Mouse (Mus musculus) forebrain, embryonic 14.5 days (tissue): ENCODE measurements around the gene Hoxd4. TPM values are rescaled to one million over a fixed set of nuclear protein-coding genes. Genes with fewer than 3 reads are reported as not detected.

Experiments
- ATAC-seq: fragments of 200-750 bp; cut with Nextera tagmentation; 2 replicates; pipeline ENCODE4 v1.8.0; 2017; ENCODE audit warnings: mild to moderate bottlenecking, moderate library complexity
- DNase-seq: peaks from one replicate; pipeline ENCODE4 v3.0.0-alpha.2; 2015; ENCODE audit warnings: low spot score
- H3K27ac ChIP-seq: fragments of 300-500 bp; sonication (generic); 2 replicates; pipeline ENCODE4 v1.5.1; 2014; ENCODE audit warnings: low read depth, mild to moderate bottlenecking, control low read depth, low read length, moderate library complexity
- H3K27me3 ChIP-seq: fragments of 300-500 bp; sonication (generic); replicated peaks from 2 replicates; pipeline ENCODE4 v1.6.1; 2014; ENCODE audit warnings: low read length, control low read depth, mixed read lengths; ENCODE audit not compliant: control insufficient read depth, insufficient read depth
- H3K36me3 ChIP-seq: fragments of 300-500 bp; sonication (generic); 2 replicates; pipeline ENCODE4 v1.6.1; 2014; ENCODE audit warnings: low read length, control low read depth; ENCODE audit not compliant: control insufficient read depth, insufficient read depth
- H3K4me1 ChIP-seq: fragments of 300-500 bp; sonication (generic); 2 replicates; pipeline ENCODE4 v1.6.1; 2014; ENCODE audit warnings: antibody characterized with exemption, low read length, control low read depth; ENCODE audit not compliant: control insufficient read depth, insufficient read depth
- H3K4me2 ChIP-seq: fragments of 300-500 bp; sonication (generic); 2 replicates; pipeline ENCODE4 v1.6.1; 2014; ENCODE audit warnings: mild to moderate bottlenecking, control low read depth, low read length
- H3K4me3 ChIP-seq: fragments of 300-500 bp; sonication (generic); 2 replicates; pipeline ENCODE4 v1.5.1; 2014; ENCODE audit warnings: low read depth, low read length, control low read depth
- H3K9ac ChIP-seq: fragments of 300-500 bp; sonication (generic); 2 replicates; pipeline ENCODE4 v1.6.1; 2014; ENCODE audit warnings: mild to moderate bottlenecking, low read length, control low read depth, moderate library complexity
- H3K9me3 ChIP-seq: fragments of 300-500 bp; sonication (generic); replicated peaks from 2 replicates; pipeline ENCODE4 v1.6.1; 2016; ENCODE audit warnings: low read length, control low read depth, mixed read lengths; ENCODE audit not compliant: control insufficient read depth
- WGBS: fragments of 180-500 bp; shearing (Covaris S2); extraction: QIAGEN DNeasy Blood & Tissue Kit; methylation state at CpG from one replicate; pipeline ENCODE4 v1.1.7; 2014; 5-methylcytosine and 5-hydroxymethylcytosine counted together
- polyA plus RNA-seq: library from polyadenylated mRNA; unstranded; fragments of >200 nt; fragmentation: Nextera tagmentation; extraction: Ambion mirVana; gene quantifications from 2 replicates; pipeline ENCODE4 v1.2.1, GENCODE M21; 2014

Hoxd4 gene
- polyA plus RNA-seq, 1 experiment from 2014 or later, result not detected

GRCm38 (mm10) chr2:74676376-74677052 is 35.2 kb upstream of the Hoxd4 start:
- Histone ChIP-seq H3K27me3 (peaks cover 100% of the 10 kb centered on the region), H3K4me2 (no peak overlapping the region), H3K9ac (no peak overlapping the region), H3K9me3 (no peaks in the 10 kb centered on the region), H3K36me3 (no peaks in the 10 kb centered on the region), H3K27ac (no peak overlapping the region), H3K4me1 (no peaks in the 10 kb centered on the region), H3K4me3 (no peak overlapping the region)
- 3% methylated on average over 9 of the region's 9 CpGs for WGBS
- no peak for ATAC-seq
- DNase-seq, result no peak

- Histone ChIP-seq H3K4me2 (no peak overlapping the region), H3K27me3 (peaks cover 100% of the 10 kb centered on the region), H3K9ac (no peak overlapping the region), H3K9me3 (no peaks in the 10 kb centered on the region), H3K27ac (no peak overlapping the region), H3K36me3 (no peaks in the 10 kb centered on the region), H3K4me3 (no peak overlapping the region), H3K4me1 (no peaks in the 10 kb centered on the region)
- ATAC-seq, result no peak
- no peak for DNase-seq
- 9% methylated on average over 2 of the region's 2 CpGs for WGBS
Observed at GRCm38 (mm10) chr2:74677106-74677505, 34.6 kb upstream of the Hoxd4 start.

GRCm38 (mm10) chr2:74678891-74679595 is 32.7 kb upstream of the Hoxd4 start, which contains the start of gene Hoxd11:
Gene Hoxd11, plus strand, starts transcription at chr2:74679557.
- Histone ChIP-seq H3K4me3 (no peak within 1 kb of the TSS), H3K9me3 (no peaks in the 10 kb centered on the region), H3K36me3 (no peaks in the 10 kb centered on the region), H3K27ac (no peak within 1 kb of the TSS), H3K4me1 (no peaks in the 10 kb centered on the region), H3K9ac (no peak within 1 kb of the TSS), H3K27me3 (peaks cover 100% of the 10 kb centered on the region), H3K4me2 (no peak within 1 kb of the TSS)
- no peak for DNase-seq
- ATAC-seq, result no peak
- WGBS, result 2% methylated on average over 15 of the region's 15 CpGs

DNA sequence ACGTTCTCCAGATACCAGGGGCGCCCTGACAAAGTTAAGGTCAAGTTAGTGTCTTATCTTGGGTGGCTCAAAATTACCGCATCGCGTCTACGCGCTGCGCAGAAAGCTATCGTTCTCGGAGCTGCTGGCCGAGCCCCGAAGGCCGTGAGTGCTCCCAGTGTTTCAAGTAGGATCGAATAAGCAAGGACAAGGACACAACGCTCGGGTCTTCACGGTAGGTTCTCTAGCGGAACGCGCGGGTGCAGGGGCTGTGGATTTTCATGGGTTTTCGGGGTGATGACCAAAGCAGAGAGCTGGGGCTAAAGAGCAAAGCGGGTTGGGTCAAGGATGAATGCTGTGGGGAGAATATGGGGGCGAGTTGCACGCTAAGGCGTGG is 32.1 kb upstream of the Hoxd4 start:
- DNase-seq (no peak), ATAC-seq (no peak)
- H3K9ac ChIP-seq, result no peak overlapping the region
- peaks cover 100% of the 10 kb centered on the region for H3K27me3 ChIP-seq
- no peaks in the 10 kb centered on the region for H3K9me3 ChIP-seq
- H3K4me3 ChIP-seq, result no peak overlapping the region
- 2% methylated on average over 24 of the region's 26 CpGs for WGBS
- H3K27ac ChIP-seq, result no peak overlapping the region
- H3K4me1 ChIP-seq, result no peaks in the 10 kb centered on the region
- H3K36me3 ChIP-seq, result no peaks in the 10 kb centered on the region
- no peak overlapping the region for H3K4me2 ChIP-seq

DNA sequence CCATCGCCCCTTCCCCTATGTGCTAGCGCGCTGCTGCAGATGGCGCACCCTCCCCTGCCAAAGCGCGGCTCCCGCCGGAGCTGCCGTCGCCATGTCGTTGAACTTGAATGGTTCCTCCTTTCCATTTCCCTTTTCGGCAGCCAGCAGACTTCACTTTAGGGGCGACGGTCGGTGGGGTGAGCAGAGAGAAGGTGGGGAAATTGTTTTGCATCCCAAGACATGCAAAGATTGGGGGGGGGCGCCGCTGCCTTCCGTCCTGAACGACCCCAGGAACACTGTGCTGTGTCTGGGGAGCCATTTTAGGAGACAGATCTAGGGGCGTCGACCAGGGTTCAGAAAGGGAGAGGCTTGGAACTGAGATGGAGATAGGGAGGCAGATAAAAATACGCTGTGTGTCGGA is 31.7 kb upstream of the Hoxd4 start:
- under 1% methylated on average over 22 of the region's 23 CpGs for WGBS
- no peak overlapping the region for H3K9ac ChIP-seq
- H3K4me3 ChIP-seq, result no peak overlapping the region
- ATAC-seq, result no peak
- no peaks in the 10 kb centered on the region for H3K36me3 ChIP-seq
- no peak overlapping the region for H3K27ac ChIP-seq
- H3K4me2 ChIP-seq, result no peak overlapping the region
- H3K27me3 ChIP-seq, result peaks cover 100% of the 10 kb centered on the region
- DNase-seq, result no peak
- H3K4me1 ChIP-seq, result no peaks in the 10 kb centered on the region
- H3K9me3 ChIP-seq, result no peaks in the 10 kb centered on the region

DNA sequence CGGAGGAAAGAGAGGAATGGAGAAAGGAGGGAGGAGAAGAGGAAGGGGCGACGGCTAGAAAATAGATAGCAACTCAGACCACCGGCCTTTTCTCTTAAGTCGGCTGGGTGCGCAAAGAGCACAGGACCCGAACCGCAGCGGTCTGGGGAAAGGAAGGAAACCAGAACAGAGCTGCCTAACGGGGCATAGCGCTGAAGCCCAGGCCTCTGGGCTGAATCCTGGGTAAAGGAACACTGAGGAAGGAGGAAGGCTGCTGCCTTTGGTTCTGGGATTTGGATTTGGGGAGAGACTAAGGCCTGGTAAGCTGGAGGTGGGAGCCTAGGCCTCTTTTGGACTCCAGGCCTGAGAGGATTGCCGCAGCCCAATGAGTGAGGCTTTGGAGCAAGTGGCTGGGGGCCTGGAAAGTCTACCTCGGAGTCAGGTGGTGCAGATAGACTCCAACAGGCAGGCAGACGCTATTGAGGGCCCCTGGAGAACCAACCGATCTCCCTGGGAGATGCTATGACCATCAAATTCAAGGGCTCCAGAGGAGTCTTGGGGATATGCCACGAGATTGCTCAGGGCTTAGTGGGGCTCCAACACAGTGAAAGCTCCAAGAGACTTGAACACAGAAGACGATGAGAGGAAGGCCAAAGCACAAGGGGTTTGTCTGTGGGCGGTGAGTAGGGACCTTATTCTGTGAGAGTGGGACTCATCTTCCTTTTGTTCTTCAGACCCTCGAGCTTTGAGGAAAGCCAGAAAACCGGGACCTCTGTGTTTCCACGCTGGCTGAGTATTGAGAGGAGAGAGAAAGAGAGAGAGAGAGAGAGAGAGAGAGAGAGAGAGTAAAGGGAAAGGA is 30.9 kb upstream of the Hoxd4 start:
- Histone ChIP-seq H3K9me3 (no peaks in the 10 kb centered on the region), H3K4me2 (no peak overlapping the region), H3K9ac (no peak overlapping the region), H3K4me1 (no peaks in the 10 kb centered on the region), H3K36me3 (no peaks in the 10 kb centered on the region), H3K27ac (no peak overlapping the region), H3K27me3 (peaks cover 99% of the 10 kb centered on the region), H3K4me3 (no peak overlapping the region)
- 1% methylated on average over 21 of the region's 21 CpGs for WGBS
- ATAC-seq (no peak), DNase-seq (no peak)

- DNase-seq (no peak), ATAC-seq (peak; percentile 32; the same call in 1 of the 2 replicates)
- Histone ChIP-seq H3K27ac (no peak overlapping the region), H3K9ac (no peak overlapping the region), H3K4me3 (no peak overlapping the region; the same call in 1 of the 2 replicates), H3K4me2 (no peak overlapping the region), H3K9me3 (no peaks in the 10 kb centered on the region), H3K4me1 (no peaks in the 10 kb centered on the region), H3K27me3 (peaks cover 94% of the 10 kb centered on the region), H3K36me3 (no peaks in the 10 kb centered on the region)
- WGBS, result under 1% methylated on average over 76 of the region's 78 CpGs
Observed at GRCm38 (mm10) chr2:74681594-74682531, 29.9 kb upstream of the Hoxd4 start.

DNA sequence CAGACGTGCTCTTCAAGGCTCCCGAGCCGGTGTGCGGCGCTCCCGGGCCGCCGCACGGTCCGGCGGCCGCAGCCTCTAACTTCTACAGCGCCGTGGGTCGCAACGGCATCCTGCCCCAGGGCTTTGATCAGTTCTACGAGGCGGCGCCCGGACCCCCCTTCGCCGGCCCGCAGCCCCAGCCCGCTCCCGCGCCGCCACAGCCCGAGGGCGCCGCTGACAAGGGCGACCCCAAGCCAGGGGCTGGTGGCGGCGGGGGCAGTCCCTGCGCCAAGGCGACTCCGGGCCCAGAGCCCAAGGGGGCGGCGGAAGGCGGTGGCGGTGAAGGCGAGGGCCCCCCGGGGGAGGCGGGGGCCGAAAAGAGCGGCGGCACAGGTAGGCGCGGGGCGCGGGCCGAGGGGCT is 28.9 kb upstream of the Hoxd4 start:
- Histone ChIP-seq H3K27me3 (peaks cover 94% of the 10 kb centered on the region), H3K9me3 (no peaks in the 10 kb centered on the region), H3K4me3 (no peak overlapping the region), H3K36me3 (no peaks in the 10 kb centered on the region), H3K9ac (no peak overlapping the region), H3K4me1 (no peaks in the 10 kb centered on the region), H3K27ac (no peak overlapping the region), H3K4me2 (no peak overlapping the region)
- no peak for ATAC-seq
- whole genome bisulfite sequencing, result 1% methylated on average over 45 of the region's 51 CpGs
- DNase-seq, result no peak
